Comparison of ENCODE assay signal across 8 mouse cellular contexts in the genomic region with DNA sequence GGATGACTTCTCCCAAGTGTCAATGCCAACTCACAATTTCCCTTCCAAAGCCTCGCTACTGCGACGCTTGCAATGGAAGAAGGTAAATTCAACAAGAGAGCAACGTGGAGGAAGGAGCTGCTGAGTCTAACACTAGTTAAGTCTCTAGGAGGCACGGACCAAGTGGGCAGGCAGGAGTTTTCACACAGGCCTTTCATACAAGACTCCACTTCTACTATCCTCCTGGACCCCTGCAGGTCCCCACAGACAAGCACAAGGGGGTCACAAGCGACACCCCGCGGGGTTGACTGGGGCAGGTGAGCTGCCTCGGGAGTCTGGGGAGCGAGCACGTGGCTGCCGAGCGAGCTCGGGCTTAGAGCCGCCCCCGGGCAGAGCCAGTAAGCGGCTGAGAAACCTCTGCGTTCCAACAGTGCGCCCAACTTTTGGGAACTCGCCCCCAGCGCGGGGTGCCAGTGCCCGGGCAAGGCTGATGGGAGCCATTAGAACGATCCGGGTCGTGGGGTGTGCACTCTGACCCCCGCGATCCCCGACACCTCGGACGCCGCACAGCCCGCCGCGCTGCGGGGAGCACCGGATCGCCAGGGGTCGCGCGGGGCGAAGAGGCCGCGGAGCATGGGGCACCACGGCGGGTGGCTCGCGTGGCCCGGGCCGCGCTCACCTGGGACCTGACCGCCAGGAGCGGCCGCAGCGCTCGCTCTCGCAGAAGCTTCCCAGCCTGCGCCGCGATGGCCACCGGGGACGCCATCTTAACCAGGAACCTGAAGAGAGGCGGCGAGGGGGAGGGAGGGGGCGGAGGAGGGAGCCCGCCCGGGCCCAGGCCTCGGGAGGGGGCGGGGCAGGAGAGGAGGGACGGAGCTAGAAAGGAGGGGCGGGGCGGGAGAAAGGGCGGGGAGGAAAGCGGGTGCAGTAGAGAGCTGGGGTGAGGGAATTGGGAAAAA. TPM values are rescaled to one million over a fixed set of nuclear protein-coding genes. Genes with fewer than 3 reads are reported as not detected.
DNase-seq lines count a peak whose midpoint lies in the region; ATAC-seq and TF ChIP-seq lines count a peak whose summit lies in the region.

TSS of gene Suclg2 (minus strand) at position 770 of the 938 bp plus-strand sequence.

- DNase-seq in MN1 (ENCODE audit: low spot score): peak; percentile 88
- DNase-seq in cerebellum, adult 2 months: peak; percentile 53 to 55
- peak; percentile 73 for DNase-seq in forebrain, postnatal 0 days
- DNase-seq in heart, postnatal 36 days: peak; percentile 81 to 82
- peak; percentile 26 to 53 for DNase-seq in layer of hippocampus, adult 2 months (ENCODE audit: low spot score in 2 of 2)
- DNase-seq in ovary, adult 18-20 months (ENCODE audit: low spot score): peak; percentile 73
- peak; percentile 85 for DNase-seq in thymus, postnatal 0 days (ENCODE audit: low spot score)

- H3K4me2 ChIP-seq in forebrain, postnatal 0 days (ENCODE audit: low read depth): peak within 1 kb of the TSS; percentile 97
- H3K4me2 ChIP-seq in lung, embryonic 16.5 days (ENCODE audit: low read depth, low read length): peak within 1 kb of the TSS; percentile 90

- no peaks in the 10 kb centered on the region for H3K36me3 ChIP-seq in forebrain, postnatal 0 days (ENCODE audit: insufficient read depth)
- H3K36me3 ChIP-seq in lung, embryonic 16.5 days (ENCODE audit: control insufficient read depth, insufficient read depth, low read length): no peaks in the 10 kb centered on the region

- no peak for TF ChIP-seq CTCF in cerebellum, adult 2 months (IDR thresholded peaks at IDR 0.05; ENCODE audit: borderline replicate concordance, insufficient read depth, low read depth, low read length)
- peak; percentile 28; the same call in 1 of the 2 replicates for TF ChIP-seq CTCF in forebrain, postnatal 0 days (IDR thresholded peaks at IDR 0.05; ENCODE audit: low read depth)
- 0 out of 2 replicates have a peak, but pooled peaks have one; percentile 14 for TF ChIP-seq CTCF in layer of hippocampus, adult 2 months (conservative IDR thresholded peaks at IDR 0.05)

- peak within 1 kb of the TSS; percentile 66 for H3K9ac ChIP-seq in forebrain, postnatal 0 days
- peak within 1 kb of the TSS; percentile 96 for H3K9ac ChIP-seq in lung, embryonic 16.5 days (ENCODE audit: low read length)

- no peaks in the 10 kb centered on the region for H3K4me1 ChIP-seq in cerebellum, adult 2 months (ENCODE audit: control insufficient read depth, insufficient read depth, low read length)
- no peaks in the 10 kb centered on the region for H3K4me1 ChIP-seq in forebrain, postnatal 0 days (ENCODE audit: insufficient read depth)
- peaks cover 3% of the 10 kb centered on the region for H3K4me1 ChIP-seq in lung, embryonic 16.5 days (replicated peaks; ENCODE audit: control insufficient read depth, insufficient read depth, low read length)

- no peak for TF ChIP-seq POLR2A in cerebellum, adult 2 months (IDR thresholded peaks at IDR 0.05; ENCODE audit: borderline replicate concordance, insufficient read depth, low read length)

- intact Hi-C loops in heart, postnatal 36 days (cut with DNase I): loop anchor here (5.0 to 10.0 kb wide), 2 partner anchors 96 to 593 kb away; no protein-coding TSS in a partner anchor

- H3K9me3 ChIP-seq in forebrain, postnatal 0 days (ENCODE audit: low read length): no peaks in the 10 kb centered on the region
- no peaks in the 10 kb centered on the region for H3K9me3 ChIP-seq in lung, embryonic 16.5 days (ENCODE audit: control insufficient read depth, low read length)

- no peaks in the 10 kb centered on the region for H3K27me3 ChIP-seq in cerebellum, adult 2 months (ENCODE audit: control insufficient read depth, insufficient read depth, low read length)
- no peaks in the 10 kb centered on the region for H3K27me3 ChIP-seq in forebrain, postnatal 0 days (ENCODE audit: insufficient read depth, low read length)
- H3K27me3 ChIP-seq in lung, embryonic 16.5 days (ENCODE audit: control insufficient read depth, insufficient read depth, low read depth, low read length): no peaks in the 10 kb centered on the region

- peak within 1 kb of the TSS; percentile 56 for H3K4me3 ChIP-seq in cerebellum, adult 2 months (replicated peaks; ENCODE audit: insufficient read depth, low read depth, low read length)
- H3K4me3 ChIP-seq in forebrain, postnatal 0 days (ENCODE audit: low read depth, low read length): peak within 1 kb of the TSS; percentile 75
- peak within 1 kb of the TSS; percentile 65 for H3K4me3 ChIP-seq in layer of hippocampus, adult 2 months
- peak within 1 kb of the TSS; percentile 87 for H3K4me3 ChIP-seq in lung, embryonic 16.5 days (ENCODE audit: low read length)

- peak; percentile 94 for ATAC-seq in forebrain, postnatal 0 days
- ATAC-seq in lung, embryonic 16.5 days (ENCODE audit: low read depth): peak; percentile 95

- H3K27ac ChIP-seq in cerebellum, adult 2 months (ENCODE audit: insufficient read depth, low read length): no peak within 1 kb of the TSS
- H3K27ac ChIP-seq in forebrain, postnatal 0 days (ENCODE audit: low read depth, low read length): peak within 1 kb of the TSS; percentile 29
- H3K27ac ChIP-seq in layer of hippocampus, adult 2 months: peak within 1 kb of the TSS; percentile 87
- peak within 1 kb of the TSS; percentile 79 for H3K27ac ChIP-seq in lung, embryonic 16.5 days (ENCODE audit: low read length)

- WGBS in cerebellum, adult 2 months: 1% methylated on average over 69 of the region's 74 CpGs
- WGBS in forebrain, postnatal 0 days: 1% methylated on average over 67 of the region's 74 CpGs
- WGBS in lung, embryonic 16.5 days: 0% methylated on average over 45 of the region's 74 CpGs

RNA-seq across cellular contexts. Expression of gene Suclg2, which starts in this region (rescaled TPM):
- polyA plus RNA-seq in cerebellum, adult 2 months (2012; rRNA removed): 15.8 and 16.2 TPM in 2 replicates
- total RNA-seq in forebrain, postnatal 0 days (2014; rRNA removed): 13.7 and 16.0 TPM in 2 replicates
- polyA plus RNA-seq in forebrain, postnatal 0 days (2015; fragmentation: Nextera tagmentation; extraction: Ambion mirVana): 12.4 and 16.1 TPM in 2 replicates
- total RNA-seq in heart, postnatal 36 days (2021): 100 to 1,000 TPM; 157 to 158 TPM
- total RNA-seq in layer of hippocampus, adult 2 months (2021): 10 to 100 TPM; 13.3 to 16.5 TPM
- polyA plus RNA-seq in lung, embryonic 16.5 days (2015; fragmentation: Nextera tagmentation; extraction: Ambion mirVana): 66.2 and 67.7 TPM in 2 replicates
- polyA plus RNA-seq in thymus, postnatal 0 days (2015; fragmentation: Nextera tagmentation; extraction: Ambion mirVana): 36.6 and 38.4 TPM in 2 replicates
